Mouse (Mus musculus) MEL (cell line): ENCODE results near the gene Unc119b. TPM values are rescaled to one million over a fixed set of nuclear protein-coding genes. Genes with fewer than 3 reads are reported as not detected.

Experiments used
- DNase-seq: peaks from one replicate; pipeline ENCODE4 v3.0.0; 2011; ENCODE audit warnings: low read depth, low spot score
- H3K27ac ChIP-seq: 2 replicates; pipeline ENCODE4 v1.5.1; 2012; ENCODE audit warnings: low read depth, mild to moderate bottlenecking, control low read depth, low read length, moderate library complexity; ENCODE audit not compliant: control insufficient read depth
- H3K27me3 ChIP-seq, 2 experiments: fragments of 150-350 bp in 1 of 2; sonication (generic) in 1 of 2; 2 replicates each; pipeline ENCODE4 v1.6.1; 2012; ENCODE audit warnings: low read length in 2 of 2, mild to moderate bottlenecking in 2 of 2, improper control_type of control experiment in 1 of 2, moderate library complexity in 1 of 2; ENCODE audit not compliant: insufficient read depth in 2 of 2, control insufficient read depth in 1 of 2
- H3K36me3 ChIP-seq, 2 experiments: 2 replicates each; pipeline ENCODE4 v1.6.1; 2012 to 2014; ENCODE audit warnings: low read length in 2 of 2, improper control_type of control experiment in 1 of 2, inconsistent platforms in 1 of 2, mild to moderate bottlenecking in 1 of 2; ENCODE audit not compliant: insufficient read depth in 2 of 2, control insufficient read depth in 1 of 2
- H3K4me1 ChIP-seq, 2 experiments: fragments of 150-350 bp in 1 of 2; sonication (generic) in 1 of 2; 2 replicates each; pipeline ENCODE4 v1.6.1; 2012; ENCODE audit warnings: low read length in 2 of 2, improper control_type of control experiment in 1 of 2, mild to moderate bottlenecking in 1 of 2; ENCODE audit not compliant: insufficient read depth in 2 of 2, control insufficient read depth in 1 of 2
- H3K4me3 ChIP-seq, 2 experiments: fragments of 150-350 bp in 1 of 2; sonication (generic) in 1 of 2; 2 replicates each; pipeline ENCODE4 v1.5.1; 2012; ENCODE audit warnings: low read depth in 2 of 2, low read length in 2 of 2, mild to moderate bottlenecking in 2 of 2, moderate library complexity in 2 of 2, control low read depth in 1 of 2, improper control_type of control experiment in 1 of 2; ENCODE audit not compliant: control insufficient read depth in 1 of 2, insufficient read depth in 1 of 2
- H3K79me2 ChIP-seq: 2 replicates; pipeline ENCODE4 v1.6.1; 2012; ENCODE audit warnings: mild to moderate bottlenecking, low read length, moderate library complexity; ENCODE audit not compliant: control insufficient read depth, poor library complexity, insufficient read depth
- H3K9ac ChIP-seq: 2 replicates; pipeline ENCODE4 v1.6.1; 2012; ENCODE audit warnings: low read depth, mild to moderate bottlenecking, control low read depth, low read length, moderate library complexity; ENCODE audit not compliant: control insufficient read depth, poor library complexity, severe bottlenecking
- H3K9me3 ChIP-seq: fragments of 150-350 bp; sonication (generic); replicated peaks from 2 replicates; pipeline ENCODE4 v1.6.1; 2012; ENCODE audit warnings: mild to moderate bottlenecking, low read length, improper control_type of control experiment, moderate library complexity; ENCODE audit not compliant: insufficient read depth
- CHD1 ChIP-seq: IDR thresholded peaks from 2 replicates; pipeline ENCODE4 v1.6.1; 2012; ENCODE audit warnings: low read depth, mild to moderate bottlenecking, inconsistent platforms, low read length, improper control_type of control experiment
- CHD2 ChIP-seq: IDR thresholded peaks from 2 replicates; pipeline ENCODE4 v1.6.1; 2011; ENCODE audit warnings: low read length, improper control_type of control experiment
- CTCF ChIP-seq, 3 experiments: IDR thresholded peaks in 2 of 3; conservative IDR thresholded peaks in 1 of 3; 2 replicates each; pipeline ENCODE4 v1.5.1; 2011 to 2012; ENCODE audit warnings: low read length in 3 of 3, low read depth in 2 of 3, mild to moderate bottlenecking in 2 of 3, improper control_type of control experiment in 1 of 3, inconsistent platforms in 1 of 3, mixed read lengths in 1 of 3, moderate library complexity in 1 of 3; ENCODE audit not compliant: control insufficient read depth in 1 of 3, insufficient read depth in 1 of 3, poor library complexity in 1 of 3, severe bottlenecking in 1 of 3
- E2F4 ChIP-seq: IDR thresholded peaks from 2 replicates; pipeline ENCODE4 v1.6.1; 2011; ENCODE audit warnings: low read depth, low read length, improper control_type of control experiment, borderline replicate concordance
- ELF1 ChIP-seq: IDR thresholded peaks from 2 replicates; pipeline ENCODE4 v1.6.1; 2014; ENCODE audit warnings: low read depth, mild to moderate bottlenecking, inconsistent platforms, low read length, improper control_type of control experiment, moderate library complexity
- EP300 ChIP-seq, 2 experiments: IDR thresholded peaks; 2 replicates each; pipeline ENCODE4 v1.6.1; 2011; ENCODE audit warnings: improper control_type of control experiment in 2 of 2, low read length in 2 of 2, low read depth in 1 of 2, mild to moderate bottlenecking in 1 of 2
- ETS1 ChIP-seq: IDR thresholded peaks from 2 replicates; pipeline ENCODE4 v1.6.1; 2012; ENCODE audit warnings: low read depth, mild to moderate bottlenecking, inconsistent platforms, low read length, improper control_type of control experiment, moderate library complexity
- GABPA ChIP-seq: IDR thresholded peaks from 2 replicates; pipeline ENCODE4 v1.6.1; 2012; ENCODE audit warnings: low read depth, mild to moderate bottlenecking, inconsistent platforms, low read length, improper control_type of control experiment, moderate library complexity
- GATA1 ChIP-seq: IDR thresholded peaks from 2 replicates; pipeline ENCODE4 v1.6.1; 2011; ENCODE audit warnings: low read depth, low read length, improper control_type of control experiment
- JUND ChIP-seq: IDR thresholded peaks from 2 replicates; pipeline ENCODE4 v1.6.1; 2011; ENCODE audit warnings: low read depth, mild to moderate bottlenecking, improper control_type of control experiment, low read length
- KAT2A ChIP-seq: conservative IDR thresholded peaks from 2 replicates; pipeline ENCODE4 v1.6.1; 2012; ENCODE audit warnings: low read depth, low read length, improper control_type of control experiment, inconsistent platforms
- MEF2A ChIP-seq: IDR thresholded peaks from 2 replicates; pipeline ENCODE4 v1.6.1; 2014; ENCODE audit warnings: low read depth, mild to moderate bottlenecking, inconsistent platforms, low read length, improper control_type of control experiment; ENCODE audit not compliant: poor library complexity, insufficient replicate concordance, severe bottlenecking; ENCODE audit errors: extremely low read depth
- MXI1 ChIP-seq: IDR thresholded peaks from 2 replicates; pipeline ENCODE4 v1.6.1; 2011; ENCODE audit warnings: mild to moderate bottlenecking, low read depth, low read length, improper control_type of control experiment
- MYB ChIP-seq: IDR thresholded peaks from 2 replicates; pipeline ENCODE4 v1.6.1; 2011; ENCODE audit warnings: mild to moderate bottlenecking, low read depth, low read length, improper control_type of control experiment
- MYC ChIP-seq: IDR thresholded peaks from 2 replicates; pipeline ENCODE4 v1.6.1; 2011; ENCODE audit warnings: low read depth, mild to moderate bottlenecking, low read length, improper control_type of control experiment, moderate library complexity
- NRF1 ChIP-seq: IDR thresholded peaks from 2 replicates; pipeline ENCODE4 v1.6.1; 2014; ENCODE audit warnings: low read depth, mild to moderate bottlenecking, inconsistent platforms, low read length, improper control_type of control experiment, moderate library complexity; ENCODE audit not compliant: poor library complexity, insufficient read depth, severe bottlenecking
- POLR2AphosphoS2 ChIP-seq: IDR thresholded peaks from 2 replicates; pipeline ENCODE4 v1.6.1; 2011; ENCODE audit warnings: low read length, improper control_type of control experiment
- POLR2AphosphoS5 ChIP-seq: IDR thresholded peaks from 2 replicates; pipeline ENCODE4 v1.6.1; 2012; ENCODE audit warnings: low read depth, borderline replicate concordance, mild to moderate bottlenecking, inconsistent platforms, low read length, moderate library complexity, mixed read lengths
- RAD21 ChIP-seq: IDR thresholded peaks from 2 replicates; pipeline ENCODE4 v1.6.1; 2011; ENCODE audit warnings: mild to moderate bottlenecking, low read depth, low read length, improper control_type of control experiment
- RCOR1 ChIP-seq: IDR thresholded peaks from 2 replicates; pipeline ENCODE4 v1.6.1; 2012; ENCODE audit warnings: low read depth, mild to moderate bottlenecking, inconsistent platforms, low read length, improper control_type of control experiment
- SIN3A ChIP-seq: IDR thresholded peaks from 2 replicates; pipeline ENCODE4 v1.6.1; 2012; ENCODE audit warnings: low read length, improper control_type of control experiment, inconsistent platforms
- SMC3 ChIP-seq: IDR thresholded peaks from 2 replicates; pipeline ENCODE4 v1.6.1; 2011; ENCODE audit warnings: low read depth, low read length, improper control_type of control experiment
- TAL1 ChIP-seq: IDR thresholded peaks from 2 replicates; pipeline ENCODE4 v1.6.1; 2012; ENCODE audit warnings: mild to moderate bottlenecking, inconsistent platforms, low read length, moderate library complexity, mixed read lengths
- TBP ChIP-seq: IDR thresholded peaks from 2 replicates; pipeline ENCODE4 v1.8.0; 2011; ENCODE audit warnings: low read depth, low read length, improper control_type of control experiment
- TCF12 ChIP-seq: IDR thresholded peaks from 2 replicates; pipeline ENCODE4 v1.6.1; 2014; ENCODE audit warnings: low read depth, mild to moderate bottlenecking, inconsistent platforms, low read length, improper control_type of control experiment, moderate library complexity
- USF1 ChIP-seq: IDR thresholded peaks from 2 replicates; pipeline ENCODE4 v1.6.1; 2014; ENCODE audit warnings: low read depth, mild to moderate bottlenecking, inconsistent platforms, low read length, improper control_type of control experiment, moderate library complexity
- USF2 ChIP-seq, 2 experiments: IDR thresholded peaks; 2 replicates each; pipeline ENCODE4 v1.6.1; 2011 to 2012; ENCODE audit warnings: improper control_type of control experiment in 2 of 2, low read length in 2 of 2, borderline replicate concordance in 1 of 2, inconsistent platforms in 1 of 2, low read depth in 1 of 2, mild to moderate bottlenecking in 1 of 2; ENCODE audit not compliant: insufficient read depth in 1 of 2
- ZC3H11A ChIP-seq: IDR thresholded peaks from 2 replicates; pipeline ENCODE4 v1.6.1; 2012; ENCODE audit warnings: low read depth, mild to moderate bottlenecking, inconsistent platforms, low read length, improper control_type of control experiment
- polyA plus RNA-seq, 2 experiments: library from polyadenylated mRNA; stranded (reverse) in 1 of 2; unstranded in 1 of 2; fragments of >175 nt in 1 of 2; fragments of >200 nt in 1 of 2; gene quantifications; 2 replicates each; pipeline versions ENCODE4 v1.2.1 to v1.2.4; 2012; ENCODE audit warnings: low replicate concordance in 2 of 2, low read depth in 1 of 2; ENCODE audit not compliant: insufficient read length in 2 of 2, insufficient read depth in 1 of 2, missing spikeins in 1 of 2
- total RNA-seq: library from RNA; depleted of rRNA; stranded (reverse); fragments of 300-350 nt; gene quantifications from 2 replicates; pipeline ENCODE4 v1.2.3, GENCODE M21; 2012

Gene Unc119b
- total and polyA plus RNA-seq, 3 experiments: 18.6 to 25.7 TPM; not detected in 1

GRCm38 (mm10) chr5:115081636-115082035 lies 53.1 kb downstream of the Unc119b start:
- Histone ChIP-seq H3K4me1 (peaks cover 0 to 2% of the 10 kb centered on the region in 2 experiments; a peak in 1 of 4 replicates), H3K27ac (no peak overlapping the region), H3K4me3 (no peak overlapping the region), H3K36me3 (peaks cover 4 to 10% of the 10 kb centered on the region in 2 experiments; a peak in 3 of 4 replicates), H3K79me2 (peaks cover 3% of the 10 kb centered on the region; the same call in 1 of the 2 replicates), H3K27me3 (no peaks in the 10 kb centered on the region), H3K9me3 (no peaks in the 10 kb centered on the region), H3K9ac (no peak overlapping the region)
- no peak for DNase-seq
- TF ChIP-seq MYB: no peak
- TF ChIP-seq MYC: no peak
- no peak for TF ChIP-seq EP300 (IDR thresholded peaks at IDR 0.05; ENCODE audit: low read depth in 1 of 2, low read length in 2 of 2)
- no peak for TF ChIP-seq TBP
- no peak for TF ChIP-seq RCOR1
- no peak for TF ChIP-seq CHD2
- no peak for TF ChIP-seq POLR2AphosphoS2
- no peak for TF ChIP-seq USF1

GRCm38 (mm10) chr5:115076144-115076901 lies 58.5 kb downstream of the Unc119b start:
- H3K4me3 ChIP-seq: no peak overlapping the region
- peak overlapping the region; percentile 8; the same call in 1 of the 2 replicates for H3K9ac ChIP-seq
- peak; percentile 90 for DNase-seq
- peaks cover 16 to 41% of the 10 kb centered on the region in 2 experiments for H3K4me1 ChIP-seq
- no peaks in the 10 kb centered on the region for H3K27me3 ChIP-seq
- peak overlapping the region; percentile 83 for H3K27ac ChIP-seq
- H3K36me3 ChIP-seq: peaks cover 0 to 43% of the 10 kb centered on the region in 2 experiments; a peak in 3 of 4 replicates
- H3K79me2 ChIP-seq: peaks cover 8% of the 10 kb centered on the region
- H3K9me3 ChIP-seq: no peaks in the 10 kb centered on the region
- TF ChIP-seq TAL1 (peak; percentile 18; the same call in 1 of the 2 replicates), GABPA (0 out of 2 replicates have a peak, but pooled peaks have one; percentile 32), ZC3H11A (peak; percentile 94), CHD1 (no peak), ETS1 (peak; percentile 75), POLR2AphosphoS5 (no peak), RAD21 (peak; percentile 83), RCOR1 (peak; percentile 56; the same call in 1 of the 2 replicates), GATA1 (peak; percentile 72), ELF1 (no peak), TCF12 (peak; percentile 68; the same call in 1 of the 2 replicates), MEF2A (no peak; the same call in 1 of the 2 replicates), USF2 (IDR thresholded peaks at IDR 0.05; ENCODE audit: borderline replicate concordance in 1 of 2, insufficient read depth in 1 of 2, low read depth in 1 of 2, low read length in 2 of 2) (no peak), CTCF (IDR thresholded peaks at IDR 0.05 in 2 of 3, conservative IDR thresholded peaks at IDR 0.05 in 1 of 3; ENCODE audit: control insufficient read depth in 1 of 3, insufficient read depth in 1 of 3, low read depth in 2 of 3, low read length in 3 of 3, poor library complexity in 1 of 3, severe bottlenecking in 1 of 3) (peak; percentile 72 to 89 (median 79)), USF1 (no peak), EP300 (IDR thresholded peaks at IDR 0.05; ENCODE audit: low read depth in 1 of 2, low read length in 2 of 2) (peak; percentile 33 to 53; a peak in 2 of 4 replicates), E2F4 (no peak), MXI1 (peak; percentile 11; the same call in 1 of the 2 replicates), JUND (no peak), SMC3 (peak; percentile 93), TBP (0 out of 2 replicates have a peak, but pooled peaks have one; percentile 6), NRF1 (0 out of 2 replicates have a peak, but pooled peaks have one; percentile 15), SIN3A (peak; percentile 67), KAT2A (no peak)
